31 mouse cellular contexts compared by ENCODE assay signal in genomic region chr5:90617859-90618258, GRCm38 (mm10). TPM values are rescaled to one million over a fixed set of nuclear protein-coding genes. Genes with fewer than 3 reads are reported as not detected.
A peak's percentile ranks its signal among the peaks of the same experiment; 100 is the strongest.
DNase-seq lines count a peak whose midpoint lies in the region; ATAC-seq and TF ChIP-seq lines count a peak whose summit lies in the region.
"Had no signal": no experiment of that assay in that cellular context is flagged by ENCODE, and none has a peak within 500 bp of the region (broad histone marks: within the 10 kb centered on the region; RNA-seq: fewer than 3 reads in every experiment).

No protein-coding gene starts in this region.

- H3K27me3 ChIP-seq in liver, embryonic 15.5 days = no peaks in the 10 kb centered on the region
- no peaks in the 10 kb centered on the region for H3K27me3 ChIP-seq in liver, postnatal 0 days (ENCODE audit: insufficient read depth, low read length)
- H3K27me3 ChIP-seq: CH12.LX, Patski had no signal

- H3K4me1 ChIP-seq in liver, embryonic 15.5 days (replicated peaks) = 0 out of 2 replicates have a peak, but pooled peaks cover 7% of the 10 kb centered on the region
- peaks cover 3% of the 10 kb centered on the region; the same call in 1 of the 2 replicates for H3K4me1 ChIP-seq in liver, postnatal 0 days (ENCODE audit: insufficient read depth)
- H3K4me1 ChIP-seq: hindbrain, embryonic 10.5 days had no signal

- H3K36me3 ChIP-seq in liver, embryonic 15.5 days (replicated peaks) = no peaks in the 10 kb centered on the region
- no peaks in the 10 kb centered on the region for H3K36me3 ChIP-seq in liver, postnatal 0 days (replicated peaks; ENCODE audit: insufficient read depth, low read length)
- H3K36me3 ChIP-seq: G1E; hindbrain, embryonic 10.5 days had no signal

- ATAC-seq in liver, embryonic 15.5 days (ENCODE audit: insufficient read depth) = peak; percentile 18; the same call in 1 of the 2 replicates
- ATAC-seq in granulocyte monocyte progenitor cell, adult 5-6 weeks (replicated peaks; ENCODE audit: poor library complexity, severe bottlenecking) = peak; percentile 96
- ATAC-seq in liver, postnatal 0 days = peak; percentile 77
- ATAC-seq: forebrain, embryonic 14.5 days; hindbrain, embryonic 16.5 days; Patski had no signal

- DNase-seq in liver (no peak), 416B (ENCODE audit: low read depth) (peak; percentile 66)
- no peak for DNase-seq in liver, postnatal 0 days
- DNase-seq in urinary bladder, postnatal 36 days (ENCODE audit: low spot score in 2 of 2) = no peak
- DNase-seq in adrenal gland, postnatal 36 days = no peak
- no peak for DNase-seq in lung, postnatal 25 days (ENCODE audit: low spot score)
- DNase-seq: cerebellum, adult 2 months; cerebellum, postnatal 36 days; heart, adult 11 months; kidney, adult 18-20 months; kidney, postnatal 4 days; layer of hippocampus, adult 9-11 months; lung, embryonic 14.5 days; midbrain, embryonic 14.5 days; right cerebral cortex, adult 18-20 months; right cerebral cortex, postnatal 4 days had no signal

- TF ChIP-seq CTCF in liver, postnatal 0 days (IDR thresholded peaks at IDR 0.05; ENCODE audit: low read depth) = no peak

- no peak overlapping the region for H3K27ac ChIP-seq in liver, embryonic 15.5 days (replicated peaks)
- H3K27ac ChIP-seq in liver, postnatal 0 days (ENCODE audit: low read depth) = no peak overlapping the region
- H3K27ac ChIP-seq: hindbrain, embryonic 10.5 days; left cerebral cortex, adult 2 months had no signal

- H3K4me3 ChIP-seq in liver, embryonic 15.5 days (replicated peaks) = no peak overlapping the region
- no peak overlapping the region for H3K4me3 ChIP-seq in liver, postnatal 0 days (ENCODE audit: low read depth, low read length)
- H3K4me3 ChIP-seq: hindbrain, embryonic 10.5 days; left cerebral cortex, adult 2 months had no signal

- TF ChIP-seq EP300 in liver, postnatal 0 days (IDR thresholded peaks at IDR 0.05; ENCODE audit: low read depth) = 0 out of 2 replicates have a peak, but pooled peaks have one; percentile 21

- 69% methylated on average over 3 of the region's 3 CpGs for WGBS in liver, embryonic 15.5 days (ENCODE audit: insufficient replicate concordance)
- WGBS in liver, postnatal 0 days (ENCODE audit: insufficient replicate concordance) = 55% methylated on average over 3 of the region's 3 CpGs

- no peak overlapping the region for H3K4me2 ChIP-seq in liver, embryonic 15.5 days
- H3K4me2 ChIP-seq in liver, postnatal 0 days (ENCODE audit: low read depth, low read length) = no peak overlapping the region
- H3K4me2 ChIP-seq: heart, embryonic 11.5 days; lung, embryonic 14.5 days had no signal

- no peaks in the 10 kb centered on the region for H3K9me3 ChIP-seq in liver, embryonic 15.5 days (replicated peaks)
- no peaks in the 10 kb centered on the region for H3K9me3 ChIP-seq in liver, postnatal 0 days (ENCODE audit: low read length)
- H3K9me3 ChIP-seq: G1E; hindbrain, embryonic 10.5 days had no signal

- no peak overlapping the region for H3K9ac ChIP-seq in liver, embryonic 15.5 days
- H3K9ac ChIP-seq in liver, postnatal 0 days (replicated peaks) = no peak overlapping the region
- H3K9ac ChIP-seq: lung, embryonic 14.5 days had no signal

RNA-seq across cellular contexts. Expression of gene Rassf6, which starts 22.6 kb away (rescaled TPM):
- 4.8 and 5.5 TPM in 2 replicates for polyA plus RNA-seq in liver, embryonic 15.5 days (2015; fragmentation: Nextera tagmentation; extraction: Ambion mirVana)
- not detected in 2 replicates for total RNA-seq in granulocyte monocyte progenitor cell, adult 5-6 weeks (2014; fragmentation: Nextera tagmentation)
- total RNA-seq in granulocyte monocyte progenitor cell, adult 5-6 weeks (2017) = 0.36 TPM in 1 of 2 replicates, not detected in the other
- polyA plus RNA-seq in liver, postnatal 0 days (2015; fragmentation: Nextera tagmentation; extraction: Ambion mirVana) = 7.1 and 7.9 TPM in 2 replicates
- 1 to 10 TPM; 1.5 to 2.8 TPM for total RNA-seq in adrenal gland, postnatal 36 days (2021)
- total RNA-seq: G1E; gastrocnemius, adult 8-10 months had no signal
- polyA plus RNA-seq: G1E had no signal

RNA-seq across cellular contexts. Expression of gene 5830473C10Rik, which starts 57.0 kb away (rescaled TPM):
- polyA plus RNA-seq in liver, embryonic 15.5 days (2015; fragmentation: Nextera tagmentation; extraction: Ambion mirVana) = 1.0 and 1.5 TPM in 2 replicates
- not detected in 2 replicates for total RNA-seq in granulocyte monocyte progenitor cell, adult 5-6 weeks (2014; fragmentation: Nextera tagmentation)
- 0.47 TPM in 1 of 2 replicates, not detected in the other for total RNA-seq in granulocyte monocyte progenitor cell, adult 5-6 weeks (2017)
- 9.4 and 10.0 TPM in 2 replicates for polyA plus RNA-seq in liver, postnatal 0 days (2015; fragmentation: Nextera tagmentation; extraction: Ambion mirVana)
- not detected for total RNA-seq in adrenal gland, postnatal 36 days (2021)
- total RNA-seq: adrenal gland, adult 18-20 months; G1E; gastrocnemius, adult 8-10 months had no signal
- polyA plus RNA-seq: cerebellum, adult 2 months; forebrain, embryonic 14.5 days; G1E; heart, embryonic 11.5 days; heart, postnatal 0 days; midbrain, embryonic 14.5 days; neural tube, embryonic 14.5 days; urinary bladder, adult 2 months had no signal

Comparison
In these comparisons a context has a peak if more than half of its experiments do, and no peak if none do; other contexts are left out.
1. ATAC-seq: peak in every context shown above with its lines; median percentile 96 in granulocyte monocyte progenitor cell, adult 5-6 weeks; 77 in liver, postnatal 0 days; 18 in liver, embryonic 15.5 days.